Mouse (Mus musculus) fat pad, adult 2 months (tissue): ENCODE measurements around the gene Anapc15-ps.

Source experiments
- DNase-seq: peaks from one replicate; pipeline ENCODE4 v3.0.0-alpha.2; 2011; ENCODE audit warnings: low read depth, low spot score; ENCODE audit errors: extremely low read depth

Anapc15-ps gene

DNA sequence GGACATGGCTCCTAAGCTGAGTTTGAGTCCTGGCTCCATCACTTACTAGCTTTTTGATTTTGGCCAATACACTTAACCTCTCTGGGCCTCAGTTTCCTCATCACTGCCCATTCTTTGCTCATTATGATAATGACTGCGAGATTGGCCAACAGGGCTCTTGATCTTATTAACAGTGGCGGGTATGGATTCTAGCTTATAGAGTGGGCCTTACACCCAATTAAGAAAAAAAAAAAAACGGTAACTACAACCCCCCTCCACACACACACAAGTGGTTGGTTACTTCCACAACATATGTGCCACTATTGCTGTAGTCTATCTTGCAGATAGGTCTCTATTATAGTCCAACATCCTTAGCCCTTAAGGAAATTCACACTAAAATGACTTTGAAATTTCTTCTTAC is at the start of gene Anapc15-ps:
Gene Anapc15-ps, minus strand, starts transcription at position 101 of the 400 bp plus-strand sequence.
- DNase-seq: no peak

DNA sequence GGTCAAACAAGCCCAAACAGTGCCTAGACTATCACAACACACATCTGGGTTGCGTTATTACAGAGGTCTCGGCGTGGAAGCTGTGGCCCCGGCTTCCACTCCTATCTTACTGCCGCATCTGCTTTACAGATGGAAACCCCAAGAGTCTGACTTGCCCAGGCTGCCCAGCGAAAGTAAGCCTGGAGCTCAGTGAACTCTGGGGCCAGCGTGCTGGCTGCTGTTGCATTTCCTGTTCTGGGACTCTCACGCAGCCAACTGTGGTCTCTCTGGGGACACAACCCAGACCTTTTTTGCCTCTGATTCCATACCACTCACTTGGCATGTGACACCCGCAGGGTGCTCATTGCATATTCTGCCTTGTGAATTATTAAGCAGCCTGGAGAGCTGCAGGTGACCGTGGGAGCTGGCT is 49.0 kb upstream of the Anapc15-ps start:
- DNase-seq: no peak

DNA sequence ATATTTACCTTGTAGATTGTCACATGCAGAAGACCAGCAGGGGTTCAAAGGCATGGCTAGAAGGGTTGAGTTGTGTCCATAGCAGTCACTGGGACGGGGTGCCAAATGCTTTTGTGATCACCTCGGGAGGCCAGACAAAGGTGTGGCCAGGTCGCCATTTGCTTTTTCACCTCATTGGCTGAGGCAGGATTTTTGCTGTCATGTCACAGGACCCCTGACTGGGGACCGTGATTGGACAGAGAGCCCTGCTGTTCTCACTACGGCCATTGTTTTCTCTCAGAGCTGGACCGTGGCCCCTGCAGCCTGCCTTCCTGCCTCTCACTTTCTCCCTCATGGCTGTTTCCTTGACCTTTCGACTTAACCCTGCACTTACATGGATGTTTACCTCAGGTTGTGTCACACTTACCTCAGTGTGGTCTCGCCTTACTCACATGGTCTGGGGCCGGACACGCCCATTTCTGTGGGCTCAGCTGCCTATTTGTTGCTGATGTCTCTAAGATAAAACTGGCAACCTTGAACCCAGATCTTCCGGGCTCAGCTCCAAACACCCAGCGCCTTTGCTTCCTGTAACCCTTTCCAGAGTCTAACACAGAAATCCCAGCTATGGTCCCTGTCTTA is 47.0 kb upstream of the Anapc15-ps start:
- no peak for DNase-seq

DNA sequence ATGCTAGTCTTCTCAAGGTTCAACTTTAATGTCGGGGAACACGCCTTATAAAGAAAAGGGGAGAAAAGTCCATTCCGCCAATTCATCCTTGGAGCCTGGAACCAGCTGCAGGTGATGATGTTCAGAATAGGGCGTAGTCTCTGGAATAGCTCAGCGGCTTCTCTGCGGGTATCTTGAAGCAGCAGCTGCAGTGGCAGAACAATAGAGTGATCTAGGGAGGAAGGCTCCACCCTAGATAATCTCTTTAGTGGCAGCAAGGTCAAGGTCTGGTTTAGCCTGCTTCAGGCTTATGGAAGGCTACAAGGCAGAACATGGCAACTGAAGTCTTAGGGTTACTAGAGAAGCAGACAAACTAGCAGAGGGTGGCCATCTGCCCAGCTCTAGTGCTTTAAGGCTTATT is 46.2 kb upstream of the Anapc15-ps start:
- no peak for DNase-seq

DNA sequence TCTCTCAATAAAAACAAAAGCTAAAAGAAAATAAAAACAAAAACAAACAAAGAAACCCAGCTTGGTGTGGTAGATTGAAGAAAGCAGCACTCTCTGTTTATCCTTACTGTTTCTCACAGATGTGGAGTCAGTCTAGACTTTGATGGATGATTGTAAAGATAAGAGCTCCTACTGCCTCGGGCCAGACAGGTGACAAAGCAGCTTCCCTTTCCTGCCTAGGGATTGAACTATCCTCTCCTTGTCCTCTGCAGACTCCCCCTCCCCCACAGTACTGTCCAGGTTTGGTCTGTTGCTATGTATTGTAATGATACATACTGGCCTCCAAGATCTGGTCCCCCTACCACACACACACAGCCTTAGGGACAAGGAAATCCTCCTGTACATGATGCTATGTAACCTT is 45.5 kb upstream of the Anapc15-ps start:
- no peak for DNase-seq

DNA sequence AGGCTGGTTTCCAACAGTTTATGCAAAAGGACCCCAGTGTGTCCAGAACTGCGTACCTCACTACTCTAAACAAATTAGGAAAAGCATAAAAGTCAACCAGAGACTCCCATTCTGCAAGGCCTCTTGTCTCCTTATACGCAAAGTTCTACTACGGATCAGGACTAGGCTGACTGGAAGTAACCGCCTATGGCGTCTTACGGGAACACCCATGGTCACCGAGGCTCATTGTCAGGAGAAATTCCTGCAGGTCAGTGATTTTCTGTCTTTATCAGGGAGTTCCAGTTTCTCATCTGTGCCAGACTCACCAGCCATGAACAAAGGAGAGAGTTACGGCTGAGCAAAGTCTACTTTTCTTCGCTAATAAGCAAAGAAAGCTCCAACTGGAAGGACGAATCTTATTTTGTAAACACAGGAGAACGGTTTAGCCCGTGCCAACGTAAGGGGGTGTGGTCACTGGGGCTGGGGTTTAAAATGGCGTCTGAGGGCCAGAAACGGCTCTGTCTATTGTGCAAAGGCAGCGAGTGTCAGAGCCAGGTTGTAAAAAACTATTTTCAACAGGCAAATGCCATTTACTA is 43.9 kb upstream of the Anapc15-ps start:
- no peak for DNase-seq

DNA sequence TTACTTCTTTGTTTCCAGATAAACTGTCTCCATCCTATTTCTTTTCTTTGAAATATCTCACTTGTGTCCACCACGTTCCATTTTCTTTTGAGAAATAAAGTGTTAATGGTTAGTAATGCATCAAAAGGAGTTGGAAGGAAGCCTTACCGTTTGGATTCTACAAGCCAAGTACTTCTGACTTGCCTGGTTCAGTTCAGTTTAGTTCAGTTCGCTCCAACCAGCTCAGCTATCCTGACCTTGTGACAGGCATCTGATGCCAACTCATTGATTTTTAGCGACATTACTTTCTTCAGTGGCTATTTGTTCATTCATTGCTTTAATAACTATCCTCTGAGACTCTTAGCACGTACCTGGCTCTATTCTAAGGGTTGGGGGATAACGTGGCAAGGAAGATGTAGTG is 42.4 kb upstream of the Anapc15-ps start:
- no peak for DNase-seq

DNA sequence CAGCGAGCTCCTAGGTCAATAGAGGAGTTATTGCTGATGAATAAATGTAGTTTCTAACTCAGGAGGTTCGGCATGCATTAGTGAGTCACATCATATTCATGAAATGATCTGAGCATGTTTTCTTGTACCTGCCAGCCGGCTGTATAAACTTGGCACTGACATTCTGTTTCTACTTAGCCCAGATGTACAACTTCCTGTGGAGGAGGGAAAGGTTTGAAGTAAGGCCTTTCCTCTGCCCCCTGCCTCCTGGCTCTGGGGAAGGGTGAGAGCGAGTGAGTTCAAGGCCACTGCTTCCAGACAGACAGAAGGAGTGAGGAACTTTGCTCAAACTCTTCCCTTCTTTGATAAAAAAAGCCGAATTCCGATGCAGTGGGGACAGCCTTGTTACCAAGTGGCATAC is 39.0 kb upstream of the Anapc15-ps start:
- DNase-seq: no peak

DNA sequence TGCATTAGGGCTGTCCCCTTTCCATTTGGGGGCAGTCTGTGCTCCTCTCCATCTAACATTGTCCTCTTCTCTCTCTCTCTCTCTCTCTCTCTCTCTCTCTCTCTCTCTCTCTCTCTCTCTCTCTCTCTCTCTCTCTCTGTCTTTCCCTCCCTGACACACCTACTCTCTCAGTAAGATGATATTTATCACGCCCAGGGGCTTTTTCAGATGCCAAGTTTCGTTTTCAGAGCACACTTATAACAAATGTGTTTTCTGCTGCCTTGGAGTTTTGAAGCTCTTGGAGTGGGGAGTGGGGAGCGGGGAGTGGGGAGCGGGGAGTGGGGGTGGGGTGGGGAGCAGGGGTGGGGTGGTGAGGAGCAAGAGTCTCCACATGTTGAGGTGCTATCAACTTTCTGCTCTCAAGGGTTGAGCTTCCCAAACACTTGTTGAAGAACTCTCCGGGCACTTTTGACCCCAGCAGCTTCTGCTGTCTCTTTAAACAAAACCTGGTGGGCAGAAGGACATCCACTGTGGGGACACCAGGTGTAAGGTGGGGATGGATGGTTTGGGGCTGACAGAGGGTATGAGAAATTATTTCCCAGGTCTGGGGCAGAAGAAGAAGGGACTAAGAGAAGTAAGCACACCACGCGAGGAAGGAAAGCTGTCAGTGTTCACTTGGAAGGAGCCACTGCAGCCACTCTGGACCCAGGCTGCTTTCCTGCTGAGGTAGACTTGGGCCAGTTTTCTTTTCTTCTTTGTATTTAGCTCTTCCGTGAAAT is 36.8 kb upstream of the Anapc15-ps start:
- DNase-seq: no peak

DNA sequence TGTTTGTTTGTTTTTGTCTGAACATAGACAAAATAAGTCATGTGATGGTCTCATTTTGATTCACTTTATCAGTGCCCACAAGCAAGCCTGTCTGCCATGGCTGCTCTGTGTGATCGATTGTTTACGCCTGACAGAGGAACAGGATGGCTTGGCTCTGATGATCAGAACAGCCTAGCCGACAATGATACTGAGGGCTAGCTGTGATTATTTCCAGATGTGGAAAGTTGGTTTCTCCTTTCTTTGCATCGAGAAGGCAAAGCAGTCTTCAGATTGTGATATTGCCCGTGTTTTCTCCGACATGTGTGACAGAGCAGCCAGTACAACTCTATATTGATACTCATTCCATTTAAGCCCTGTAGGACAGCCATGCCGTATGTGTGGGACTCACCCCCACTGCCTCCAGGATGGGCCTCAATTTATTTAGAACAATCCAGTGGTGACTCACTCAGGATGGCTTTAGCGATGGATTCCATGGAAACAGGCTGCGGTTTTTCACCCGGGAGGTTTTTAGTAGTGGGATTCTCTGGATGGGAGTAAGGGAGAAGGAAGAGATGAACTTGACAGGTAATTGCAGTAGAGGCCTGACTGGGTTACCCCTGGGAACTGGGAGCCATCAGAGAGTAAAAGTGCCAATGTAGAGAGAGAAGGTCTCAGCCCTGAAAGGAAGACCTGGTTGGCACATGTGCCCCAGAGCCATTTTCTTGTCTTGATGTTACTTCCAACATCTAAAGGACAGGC is 36.1 kb upstream of the Anapc15-ps start:
- DNase-seq: no peak

DNA sequence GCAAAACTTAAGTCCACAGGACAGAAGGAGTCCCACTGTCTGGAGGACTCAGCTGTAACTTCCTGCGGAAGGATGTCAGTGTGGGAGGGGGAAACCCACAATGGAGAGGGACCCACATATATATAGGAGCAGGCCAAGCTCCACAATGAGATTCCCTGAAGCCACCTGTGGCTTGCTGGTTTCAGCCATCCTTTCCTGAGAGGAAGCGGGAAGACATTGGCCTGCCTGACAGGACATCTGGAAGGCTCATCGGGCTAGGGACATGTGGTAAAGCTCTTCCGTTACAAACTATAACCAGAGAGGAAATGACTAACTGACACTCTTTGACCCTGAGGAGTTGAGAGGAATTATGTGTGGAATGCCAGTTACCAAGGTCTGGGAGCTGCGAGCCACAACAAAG is 34.8 kb upstream of the Anapc15-ps start:
- DNase-seq: no peak

DNA sequence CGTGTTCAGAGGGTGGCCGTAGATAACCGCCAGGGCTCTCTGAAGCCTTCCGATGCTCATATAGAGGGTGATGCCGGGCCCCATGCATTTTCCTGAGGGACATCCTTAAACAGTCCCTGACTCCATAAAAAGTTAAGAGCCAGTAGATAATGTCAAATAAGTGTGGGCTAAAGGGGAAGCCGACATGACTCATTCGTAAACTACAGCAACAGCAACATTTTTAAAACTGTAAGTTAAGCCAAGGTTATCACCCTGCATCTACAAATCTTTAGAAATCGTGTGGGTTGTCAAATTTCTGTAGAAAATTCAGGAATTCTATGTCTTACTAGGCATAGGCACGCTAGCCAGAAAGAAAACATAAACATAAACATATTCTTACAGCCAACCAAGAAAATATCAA is 33.6 kb upstream of the Anapc15-ps start:
- DNase-seq: no peak

DNA sequence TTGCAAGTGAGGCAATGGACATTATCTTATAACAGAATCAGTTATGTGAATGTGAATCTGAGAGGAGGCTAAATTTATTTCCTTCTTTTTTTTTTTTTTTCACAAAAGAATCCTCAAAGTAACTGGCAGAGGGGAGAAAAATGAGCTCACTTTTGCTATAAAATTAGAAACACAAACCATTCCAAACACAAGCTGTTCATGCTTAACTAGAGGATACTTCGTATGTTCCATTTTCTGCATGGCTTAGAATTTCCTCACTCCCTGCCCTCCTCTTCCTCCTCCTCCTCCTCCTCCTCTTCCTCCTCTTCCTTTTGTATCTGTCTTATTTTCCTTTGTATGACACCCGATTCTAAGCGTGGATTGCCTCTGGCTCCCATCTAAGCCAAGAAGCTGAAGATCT is 32.5 kb upstream of the Anapc15-ps start:
- DNase-seq: no peak

DNA sequence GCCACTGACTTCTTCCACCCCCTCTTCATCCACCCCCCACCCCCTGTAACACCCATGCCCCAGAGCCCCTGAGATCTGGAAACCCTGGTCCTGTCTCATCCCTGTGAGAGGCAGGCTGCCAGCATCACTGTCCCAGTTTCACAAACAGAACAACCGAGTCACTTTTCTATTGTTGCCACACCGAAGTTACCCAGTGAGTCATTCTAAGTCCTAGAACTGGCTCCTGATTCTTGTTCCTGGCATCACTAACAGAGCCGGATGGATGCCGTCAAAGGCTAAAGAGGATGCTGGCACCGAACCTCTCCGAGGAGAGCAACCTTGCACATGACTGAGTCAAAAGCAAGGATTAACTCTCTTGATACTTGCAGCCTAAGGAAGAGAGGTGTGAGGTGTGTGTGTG is 31.6 kb upstream of the Anapc15-ps start:
- DNase-seq: peak; percentile 30

DNA sequence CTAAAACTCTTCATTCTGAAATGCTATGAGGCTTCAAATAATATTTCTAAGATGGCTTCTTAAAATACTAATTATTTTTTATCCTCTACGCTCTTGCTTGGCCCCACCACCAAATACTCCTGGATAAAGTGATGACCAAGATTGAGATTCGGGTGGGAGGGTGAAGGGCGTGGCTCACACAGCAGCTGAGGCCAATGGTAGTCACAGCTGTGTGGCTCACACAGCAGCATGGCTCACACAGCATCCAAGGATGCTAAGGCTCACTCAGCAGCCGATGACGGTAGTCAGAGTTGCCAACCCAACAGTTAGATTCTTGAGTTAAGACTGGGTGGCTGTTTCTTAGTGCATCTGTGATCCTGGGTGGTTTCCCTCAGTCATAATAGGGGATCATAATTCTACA is 30.5 kb upstream of the Anapc15-ps start:
- no peak for DNase-seq

DNA sequence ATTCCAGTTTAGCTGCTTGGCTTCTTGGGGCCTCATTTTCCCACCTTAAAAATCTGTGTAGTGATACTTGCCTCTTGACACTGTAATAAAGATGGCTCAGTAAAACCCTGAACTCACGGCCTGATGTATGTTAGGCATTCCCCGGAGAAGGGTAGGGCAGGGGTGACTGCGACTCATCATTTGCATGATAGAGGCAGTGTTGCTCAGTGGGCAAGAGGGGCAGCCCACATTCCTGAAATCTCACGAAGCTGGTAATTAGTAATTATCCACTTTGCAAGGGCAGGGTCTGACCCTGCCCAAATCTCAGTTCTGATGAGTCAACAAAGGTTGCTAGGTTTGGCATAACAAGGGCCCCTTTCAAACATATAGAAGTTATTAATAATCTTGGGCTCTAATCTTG is 27.2 kb upstream of the Anapc15-ps start:
- DNase-seq: no peak

DNA sequence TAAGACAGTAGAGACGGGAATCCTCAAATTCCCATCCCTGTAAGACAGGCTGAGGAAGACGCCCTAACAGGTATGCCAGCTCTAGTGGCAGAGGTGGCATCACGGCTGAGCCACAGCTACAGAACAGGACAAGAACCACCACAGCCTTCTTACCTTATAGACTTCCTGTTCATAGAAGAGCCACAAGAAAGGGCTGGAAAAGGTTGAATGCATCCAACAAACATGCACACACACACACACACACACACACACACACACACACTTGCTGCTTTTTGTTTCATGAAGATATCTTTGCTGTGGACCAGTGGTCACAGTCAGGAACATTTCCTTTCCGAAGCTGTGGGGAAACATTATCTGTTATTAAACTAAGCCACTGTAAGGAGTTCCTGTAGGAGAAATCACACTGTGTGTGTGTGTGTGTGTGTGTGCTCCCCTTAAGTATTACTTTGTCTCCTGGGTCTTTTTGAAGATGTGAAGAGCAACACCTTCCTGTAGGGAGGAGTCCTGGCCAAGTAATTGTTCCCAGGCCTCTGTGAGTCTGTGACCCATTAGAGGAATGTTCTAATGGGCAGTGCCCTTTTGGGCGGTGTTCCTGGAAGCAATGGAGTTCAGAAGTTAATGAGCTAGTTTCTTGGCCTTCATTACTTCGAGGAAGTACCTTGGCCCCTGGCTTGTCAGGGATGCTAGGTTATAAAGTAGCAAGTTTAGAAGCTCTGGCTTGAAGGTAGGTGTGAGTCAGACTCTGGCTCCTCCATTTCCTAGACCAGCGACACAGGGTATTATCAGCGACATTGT is 25.9 kb upstream of the Anapc15-ps start:
- no peak for DNase-seq

DNA sequence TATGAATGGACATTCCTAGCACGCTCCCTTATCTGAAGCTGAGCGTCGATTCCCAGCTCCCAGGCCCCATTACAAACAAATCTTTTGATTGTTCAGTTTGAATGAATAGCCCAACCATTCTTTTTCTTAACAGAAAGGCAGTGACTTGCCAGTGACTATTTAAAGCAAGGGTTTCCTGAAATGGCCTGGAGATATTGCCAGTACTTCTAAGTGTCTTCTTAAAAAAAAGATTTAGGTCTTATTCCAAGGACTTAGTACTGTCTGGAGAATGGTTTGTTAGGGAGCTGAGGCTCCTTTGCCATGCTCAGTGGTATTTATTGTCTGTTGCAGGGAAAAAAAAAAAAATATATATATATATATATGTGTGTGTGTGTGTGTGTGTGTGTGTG is 23.0 kb upstream of the Anapc15-ps start:
- DNase-seq: no peak

DNA sequence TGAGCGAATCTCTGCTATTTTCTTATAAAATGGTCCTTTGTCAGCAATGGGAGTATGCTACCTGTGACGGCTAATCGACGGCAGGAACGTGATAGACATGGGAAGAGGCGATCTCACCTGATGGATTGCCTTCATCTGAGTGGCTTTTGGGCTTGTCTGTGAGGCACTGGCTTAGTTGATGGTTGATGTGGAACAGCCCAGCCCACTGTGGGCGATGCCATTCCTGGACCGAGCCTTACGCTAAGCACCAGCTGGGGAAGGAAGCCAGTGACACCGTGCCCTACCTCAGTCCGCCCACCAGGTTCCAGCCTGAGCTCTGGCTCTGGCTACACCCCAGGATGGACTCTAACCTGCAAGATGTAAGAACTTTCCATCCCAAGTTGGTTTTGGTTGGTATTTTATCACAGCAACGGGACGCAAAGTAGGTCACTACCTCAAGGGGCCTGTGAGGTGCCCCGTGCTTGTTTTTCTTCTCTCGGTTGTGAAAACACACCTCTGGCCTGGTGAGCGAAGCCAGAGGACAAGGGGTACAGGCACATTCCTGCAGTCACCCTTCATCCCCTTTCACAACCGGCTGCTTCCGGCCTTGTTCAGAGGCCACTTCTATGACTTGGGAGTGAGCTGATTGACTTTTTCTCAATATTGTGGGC is 22.5 kb upstream of the Anapc15-ps start:
- no peak for DNase-seq

DNA sequence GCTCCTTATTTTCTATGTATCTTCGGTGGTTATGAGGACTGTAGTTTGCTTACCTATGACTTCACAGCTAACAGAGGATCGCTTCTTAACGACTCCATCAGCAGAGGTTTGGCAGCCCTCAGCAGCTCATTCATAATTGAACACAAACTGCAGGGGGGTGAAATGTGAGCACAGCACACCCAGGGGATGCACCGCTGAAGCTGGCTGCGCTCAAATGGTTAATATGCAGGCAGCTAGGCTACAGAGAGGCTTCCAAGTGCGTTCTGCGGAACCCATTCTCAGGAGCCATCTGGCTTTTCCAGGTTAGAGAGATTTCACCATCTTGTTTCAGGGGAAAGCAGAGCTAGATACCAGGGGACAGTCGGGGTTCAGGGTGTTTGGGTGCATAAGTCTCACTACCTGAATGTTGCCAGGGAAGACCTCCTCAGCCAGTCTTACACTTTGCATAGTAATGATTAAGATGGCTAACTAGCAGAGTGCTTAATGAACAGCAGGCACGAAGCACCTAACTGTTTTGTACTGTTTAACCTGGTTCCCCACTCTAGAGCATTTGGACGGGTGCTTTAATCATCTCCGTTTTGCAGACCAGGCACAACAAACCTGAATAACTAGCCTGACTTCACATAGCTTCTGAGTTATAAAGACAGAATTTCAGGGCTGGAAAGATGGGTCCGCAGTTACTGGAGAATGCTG is 21.5 kb upstream of the Anapc15-ps start:
- no peak for DNase-seq
